Mouse (Mus musculus): ENCODE measurements around the gene Gm6020.
"Not testable (repeated sequence)": the region's sequence is repeated elsewhere in the genome, so short reads cannot be mapped to it uniquely, and the experiment has no call there.

GRCm38 (mm10) chr19:61183590-61183989 lies at the start of gene Gm6020:
- not testable (repeated sequence) for TF ChIP-seq CTCF (IDR thresholded peaks at IDR 0.05; ENCODE audit: low read depth, low read length); POLR2A (IDR thresholded peaks at IDR 0.05; ENCODE audit: borderline replicate concordance, low read depth, low read length)

All from bone marrow macrophage, adult 2 months (primary cell).